Mouse (Mus musculus): ENCODE results near the gene Nol10.

DNA sequence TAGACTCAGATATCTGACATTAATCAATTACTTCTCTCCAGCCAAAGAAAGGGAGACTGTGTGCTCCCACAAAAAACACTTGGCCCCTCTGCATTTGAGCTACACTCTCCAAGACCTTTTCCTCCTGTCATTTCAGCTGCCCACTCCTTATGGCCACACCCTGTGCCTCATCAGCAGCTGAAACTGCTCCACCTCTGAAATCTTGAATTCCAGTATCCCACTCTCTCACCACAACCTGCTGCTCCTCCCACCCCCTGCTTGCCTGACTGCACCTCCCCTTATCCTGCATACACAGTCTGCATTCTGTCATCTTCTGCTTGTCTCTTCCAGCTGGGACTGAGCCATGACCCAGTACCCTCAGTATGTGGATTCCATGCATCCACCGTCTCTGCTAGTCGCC lies 9.9 kb upstream of the Nol10 start:
- no peak for TF ChIP-seq CTCF (IDR thresholded peaks at IDR 0.05)
- no peak for TF ChIP-seq POLR2A (IDR thresholded peaks at IDR 0.05; ENCODE audit: insufficient read depth, low read depth, low read length)
- TF ChIP-seq EP300 (IDR thresholded peaks at IDR 0.05; ENCODE audit: insufficient read depth, low read depth, low read length) = no peak
